21 mouse cellular contexts compared by ENCODE assay signal in genomic region chr16:25248889-25249288, GRCm38 (mm10). TPM values are rescaled to one million over a fixed set of nuclear protein-coding genes. Genes with fewer than 3 reads are reported as not detected.
DNase-seq lines count a peak whose midpoint lies in the region; ATAC-seq lines count a peak whose summit lies in the region.
"Had no signal": no experiment of that assay in that cellular context is flagged by ENCODE, and none has a peak within 500 bp of the region (broad histone marks: within the 10 kb centered on the region; RNA-seq: fewer than 3 reads in every experiment).

No protein-coding gene starts in this region.

- peak; percentile 71 for DNase-seq in midbrain, embryonic 11.5 days (ENCODE audit: low spot score, missing footprints)
- DNase-seq in midbrain, embryonic 10.5 days (ENCODE audit: low spot score), result no peak
- peak; percentile 45 for DNase-seq in brain, adult 2 months (ENCODE audit: low read depth, low spot score)
- peak; percentile 40 for DNase-seq in naive thymus-derived CD4-positive, alpha-beta T cell, adult 2 months (ENCODE audit: low read depth)
- DNase-seq in cerebellum, adult 11-12 months, result no peak
- no peak for DNase-seq in left cerebral cortex, postnatal 36 days (ENCODE audit: low spot score in 2 of 2)
- DNase-seq: cerebellum, postnatal 36 days; kidney, postnatal 36 days; right cerebral cortex, adult 18-20 months had no signal

- no peak overlapping the region for H3K4me3 ChIP-seq in midbrain, embryonic 11.5 days (ENCODE audit: low read depth, low read length)
- no peak overlapping the region for H3K4me3 ChIP-seq in midbrain, embryonic 10.5 days
- H3K4me3 ChIP-seq: forebrain, embryonic 13.5 days; hindbrain, embryonic 10.5 days; limb, embryonic 12.5 days; megakaryocyte, embryonic 14.5 days had no signal

- 88% methylated on average over 6 of the region's 6 CpGs for WGBS in midbrain, embryonic 11.5 days
- WGBS in midbrain, embryonic 10.5 days, result 92% methylated on average over 6 of the region's 6 CpGs

- ATAC-seq in midbrain, embryonic 11.5 days (ENCODE audit: low FRiP score), result no peak
- peak; percentile 83 for ATAC-seq in CD4-positive, CD25-positive, alpha-beta regulatory T cell, adult 4 months
- ATAC-seq: forebrain, embryonic 13.5 days; intestine, postnatal 0 days had no signal

- H3K4me1 ChIP-seq in midbrain, embryonic 11.5 days (ENCODE audit: control insufficient read depth, insufficient read depth, low read length), result no peaks in the 10 kb centered on the region
- no peaks in the 10 kb centered on the region for H3K4me1 ChIP-seq in midbrain, embryonic 10.5 days
- H3K4me1 ChIP-seq: forebrain, embryonic 13.5 days; hindbrain, embryonic 10.5 days; megakaryocyte, embryonic 14.5 days had no signal

- H3K36me3 ChIP-seq in midbrain, embryonic 11.5 days (ENCODE audit: control insufficient read depth, insufficient read depth, low read length), result no peaks in the 10 kb centered on the region
- H3K36me3 ChIP-seq in midbrain, embryonic 10.5 days, result no peaks in the 10 kb centered on the region
- H3K36me3 ChIP-seq: hindbrain, embryonic 10.5 days; limb, embryonic 12.5 days had no signal

- no peak overlapping the region for H3K4me2 ChIP-seq in midbrain, embryonic 11.5 days
- H3K4me2 ChIP-seq: forebrain, embryonic 13.5 days; heart, embryonic 11.5 days; limb, embryonic 12.5 days had no signal

- H3K9ac ChIP-seq in midbrain, embryonic 11.5 days (ENCODE audit: low read length), result no peak overlapping the region
- H3K9ac ChIP-seq: forebrain, embryonic 13.5 days; limb, embryonic 12.5 days had no signal

- H3K27ac ChIP-seq in midbrain, embryonic 11.5 days (ENCODE audit: low read depth, low read length), result no peak overlapping the region
- no peak overlapping the region for H3K27ac ChIP-seq in midbrain, embryonic 10.5 days (replicated peaks)
- H3K27ac ChIP-seq: forebrain, embryonic 13.5 days; hindbrain, embryonic 10.5 days; limb, embryonic 12.5 days had no signal

- H3K27me3 ChIP-seq in midbrain, embryonic 11.5 days (ENCODE audit: control insufficient read depth, insufficient read depth, low read length), result no peaks in the 10 kb centered on the region
- H3K27me3 ChIP-seq in midbrain, embryonic 10.5 days (ENCODE audit: low read depth, poor library complexity, severe bottlenecking), result no peaks in the 10 kb centered on the region
- H3K27me3 ChIP-seq: forebrain, embryonic 13.5 days; limb, embryonic 12.5 days had no signal

- intact Hi-C loops in left cerebral cortex, postnatal 36 days (cut with DNase I), result no loop called here

- no peaks in the 10 kb centered on the region for H3K9me3 ChIP-seq in midbrain, embryonic 11.5 days (ENCODE audit: control insufficient read depth, low read length)
- H3K9me3 ChIP-seq in midbrain, embryonic 10.5 days (replicated peaks), result no peaks in the 10 kb centered on the region
- H3K9me3 ChIP-seq: forebrain, embryonic 13.5 days; hindbrain, embryonic 10.5 days; limb, embryonic 12.5 days; megakaryocyte, embryonic 14.5 days had no signal

RNA-seq across cellular contexts. Expression of gene Tprg, which starts 37.7 kb away (rescaled TPM):
- not detected in 2 replicates for polyA plus RNA-seq in midbrain, embryonic 11.5 days (2014; fragmentation: Nextera tagmentation; extraction: Ambion mirVana)
- polyA plus RNA-seq in midbrain, embryonic 10.5 days (2016; fragmentation: Nextera tagmentation; extraction: Ambion mirVana), result not detected in 2 replicates
- polyA plus RNA-seq in CD4-positive, CD25-positive, alpha-beta regulatory T cell, adult 4 months (2017; shearing (Covaris generic)), result not detected
- not detected for total RNA-seq in left cerebral cortex, postnatal 36 days (2021)
- total RNA-seq: adrenal gland, adult 18-20 months; gastrocnemius, adult 8-10 months; layer of hippocampus, postnatal 25 days; monocyte, adult 5-6 weeks had no signal
- polyA plus RNA-seq: forebrain, embryonic 13.5 days; heart, embryonic 11.5 days; hindbrain, embryonic 10.5 days; intestine, postnatal 0 days; limb, embryonic 12.5 days; liver, embryonic 16.5 days had no signal

Comparison
In these comparisons a context has a peak if more than half of its experiments do, and no peak if none do; other contexts are left out.
1. DNase-seq: peak in midbrain, embryonic 11.5 days (single experiment), brain, adult 2 months (single experiment) and naive thymus-derived CD4-positive, alpha-beta T cell, adult 2 months (single experiment); none in midbrain, embryonic 10.5 days (single experiment), cerebellum, adult 11-12 months (single experiment) and left cerebral cortex, postnatal 36 days (0 of 2).